Mouse (Mus musculus): ENCODE results near the gene Ctsg.
A peak's percentile ranks its signal among the peaks of the same experiment; 100 is the strongest.
"Not testable (repeated sequence)": the region's sequence is repeated elsewhere in the genome, so short reads cannot be mapped to it uniquely, and the experiment has no call there.

The Ctsg gene

GRCm38 (mm10) chr14:56102386-56102785, at the start of gene Ctsg:
TSS of gene Ctsg (minus strand) at chr14:56102574.
- no peak for DNase-seq (ENCODE audit: low read depth, low spot score)

DNA sequence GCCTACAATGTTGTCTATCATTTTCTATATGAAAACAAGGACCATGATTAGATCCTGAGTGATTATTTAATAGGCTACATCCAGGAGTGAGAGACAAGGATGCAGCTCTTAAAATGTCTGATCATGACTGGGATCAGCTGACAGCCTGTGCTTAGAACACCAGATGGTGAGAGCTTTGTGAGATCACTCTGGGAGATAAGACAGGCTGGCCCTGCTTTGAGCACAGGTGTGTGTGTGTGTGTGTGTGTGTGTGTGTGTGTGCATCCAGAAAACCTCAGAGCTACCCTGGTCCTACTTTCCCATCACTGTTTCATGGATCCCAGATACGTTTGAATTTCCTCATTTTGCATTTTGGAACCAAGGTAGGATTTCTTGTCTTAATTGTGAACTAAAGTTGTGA, 31.3 kb upstream of the Ctsg start:
- DNase-seq (ENCODE audit: low read depth, low spot score) = not testable (repeated sequence)

DNA sequence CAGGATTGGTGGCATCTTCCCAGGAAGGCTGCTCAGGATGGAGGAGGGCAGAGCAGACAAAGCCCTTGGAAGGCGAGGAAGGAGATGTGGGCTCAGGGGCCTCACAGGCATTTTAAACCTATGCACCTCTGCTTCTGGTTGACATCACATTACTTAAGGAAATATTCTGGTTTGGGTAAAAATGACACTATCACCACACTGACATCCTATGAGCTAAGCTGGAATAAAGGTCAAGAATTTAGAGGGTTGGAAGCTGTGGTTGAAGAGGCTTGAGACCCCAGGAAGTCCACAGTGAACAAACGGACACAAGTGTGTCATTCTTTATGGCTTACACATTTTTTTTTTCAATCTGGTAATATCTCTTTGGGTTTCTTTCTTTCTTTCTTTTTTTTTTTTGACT, 30.1 kb upstream of the Ctsg start, which contains the start of gene Gzmd:
Gzmd (minus strand) TSS at position 101 of the 400 bp plus-strand sequence.
- DNase-seq (ENCODE audit: low read depth, low spot score) = not testable (repeated sequence)

GRCm38 (mm10) chr14:56128341-56128740, 26.0 kb upstream of the Ctsg start:
- DNase-seq (ENCODE audit: low read depth, low spot score) = no peak

- no peak for DNase-seq (ENCODE audit: low read depth, low spot score)
Measured at GRCm38 (mm10) chr14:56123516-56123915, 21.1 kb upstream of the Ctsg start.

DNA sequence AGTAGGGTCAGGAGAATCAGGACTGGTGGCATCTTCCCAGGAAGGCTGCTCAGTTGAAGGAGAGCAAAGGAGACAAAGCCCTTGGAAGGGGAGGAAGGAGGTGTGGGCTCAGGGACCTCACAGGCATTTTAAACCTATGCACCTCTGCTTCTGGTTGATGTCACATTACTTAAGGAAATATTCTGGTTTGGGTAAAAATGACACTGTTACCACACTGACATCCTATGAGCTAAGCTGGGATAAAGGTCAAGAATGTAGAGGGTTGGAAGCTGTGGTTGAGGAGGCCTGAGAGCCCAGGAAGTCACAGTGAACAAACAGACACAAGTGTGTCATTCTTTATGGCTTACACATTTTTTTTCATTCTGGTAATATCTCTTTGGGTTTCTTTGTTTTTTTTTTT, 18.2 kb upstream of the Ctsg start, which contains the start of gene Gzme:
Gzme (minus strand) TSS at position 101 of the 400 bp plus-strand sequence.
- no peak for DNase-seq (ENCODE audit: low read depth, low spot score)

DNA sequence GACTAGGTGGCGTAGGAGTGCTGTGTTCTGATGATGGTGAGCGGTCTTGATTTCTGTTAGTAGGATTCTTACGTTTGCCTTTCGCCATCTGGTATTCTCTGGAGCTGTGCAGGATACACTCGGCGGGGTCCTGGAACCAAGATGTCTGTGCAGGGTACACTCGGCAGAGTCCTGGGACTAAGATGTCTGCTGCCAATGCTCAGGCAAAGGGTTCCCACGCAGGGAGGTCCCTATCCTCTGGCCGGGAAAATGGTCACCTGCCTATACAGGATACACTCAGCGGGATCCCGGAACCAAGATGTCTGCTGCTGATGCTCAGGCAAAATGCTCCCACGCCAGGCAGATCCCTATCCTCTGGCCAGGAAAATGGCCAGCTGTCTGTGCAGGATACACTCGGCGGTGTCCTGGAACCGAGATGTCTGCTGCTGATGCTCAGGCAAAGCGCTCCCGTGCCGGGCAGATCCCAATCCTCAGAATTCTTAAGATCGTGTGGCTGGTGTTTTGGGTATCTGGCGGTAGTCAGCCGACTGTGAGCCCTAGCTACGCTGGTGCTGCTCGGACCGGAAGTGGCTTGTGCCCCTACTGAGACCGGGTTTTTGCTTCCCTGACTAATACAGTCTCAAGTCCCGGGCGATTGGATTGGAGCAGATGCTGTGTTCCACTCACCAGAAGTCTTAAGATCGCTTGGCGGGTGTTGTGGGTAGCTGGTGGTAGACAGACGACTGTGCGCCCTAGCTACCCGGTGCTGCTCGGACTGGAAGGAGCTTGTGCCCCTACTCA, 13.3 kb upstream of the Ctsg start:
- DNase-seq (ENCODE audit: low read depth, low spot score) = peak; percentile 70

GRCm38 (mm10) chr14:56105447-56106180, 3.2 kb upstream of the Ctsg start:
- DNase-seq (ENCODE audit: low read depth, low spot score) = no peak

DNA sequence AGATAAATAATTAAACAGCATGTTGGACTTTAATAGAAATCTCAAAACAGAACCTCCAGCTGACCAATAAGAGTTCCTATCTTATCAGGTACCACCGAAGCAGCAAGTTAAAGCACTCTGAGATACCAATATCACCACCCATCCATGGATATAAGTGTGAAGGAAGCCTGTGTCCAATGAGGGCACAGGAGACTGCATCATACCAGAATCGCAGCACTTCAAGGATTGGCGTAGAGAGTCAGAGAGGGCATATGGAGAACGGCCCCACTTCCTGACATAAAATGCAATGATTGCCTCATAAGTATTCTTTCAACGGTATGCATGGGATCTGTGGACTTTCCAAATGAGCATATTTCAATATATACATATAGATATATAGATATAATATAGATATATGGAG, 2.6 kb upstream of the Ctsg start:
- no peak for DNase-seq (ENCODE audit: low read depth, low spot score)

DNA sequence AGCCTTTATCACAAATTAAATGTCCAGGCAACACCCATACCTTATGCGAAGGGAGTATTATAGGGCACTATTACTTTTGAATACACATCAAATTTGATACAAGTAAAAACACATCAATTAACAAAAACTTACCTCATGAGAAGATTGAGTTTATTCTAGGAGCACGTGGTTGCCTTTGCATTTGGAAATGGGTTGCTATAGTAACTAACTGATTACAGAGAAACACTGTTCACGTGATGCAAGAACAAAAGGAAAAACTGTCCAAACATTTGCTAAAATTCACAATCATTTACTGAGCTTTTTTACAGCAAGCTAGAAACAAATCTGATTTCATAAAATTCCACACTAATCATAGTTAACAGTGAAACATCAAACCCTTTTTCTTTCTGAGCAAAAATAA, 1.1 kb upstream of the Ctsg start:
- DNase-seq (ENCODE audit: low read depth, low spot score) = no peak

DNA sequence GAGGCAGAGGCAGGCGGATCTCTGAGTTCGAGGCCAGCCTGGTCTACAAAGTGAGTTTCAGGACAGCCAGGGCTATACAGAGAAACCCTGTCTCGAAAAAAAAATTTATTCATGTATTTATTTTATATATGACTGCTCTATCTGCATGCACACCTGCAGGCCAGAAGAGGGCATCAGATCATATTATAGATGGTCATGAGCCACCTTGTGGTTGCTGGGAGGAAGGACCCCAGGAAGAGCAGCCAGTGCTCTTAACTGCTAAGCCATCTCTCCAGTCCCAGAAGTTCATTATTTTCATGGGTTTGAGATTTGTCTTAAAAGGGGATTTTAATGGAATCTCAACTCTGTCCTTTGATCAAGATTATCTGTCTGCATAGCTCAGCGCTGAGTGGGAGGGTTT, 3.4 kb downstream of the Ctsg start:
- peak; percentile 66 for DNase-seq (ENCODE audit: low read depth, low spot score)

- no peak for DNase-seq (ENCODE audit: low read depth, low spot score)
Measured at GRCm38 (mm10) chr14:56097597-56097996, 4.8 kb downstream of the Ctsg start.

- no peak for DNase-seq (ENCODE audit: low read depth, low spot score)
Measured at GRCm38 (mm10) chr14:56093353-56093752, 9.0 kb downstream of the Ctsg start.

GRCm38 (mm10) chr14:56086711-56087110, 15.7 kb downstream of the Ctsg start:
- no peak for DNase-seq (ENCODE audit: low read depth, low spot score)

GRCm38 (mm10) chr14:56085167-56085566, 17.2 kb downstream of the Ctsg start, which contains the start of gene Mcpt8:
TSS of gene Mcpt8 (minus strand) at chr14:56085273.
- DNase-seq (ENCODE audit: low read depth, low spot score) = no peak

- DNase-seq (ENCODE audit: low read depth, low spot score) = no peak
Measured at GRCm38 (mm10) chr14:56082016-56082415, 20.4 kb downstream of the Ctsg start.

- not testable (repeated sequence) for DNase-seq (ENCODE audit: low read depth, low spot score)
Measured at GRCm38 (mm10) chr14:56062213-56062612, 40.2 kb downstream of the Ctsg start, which contains the start of gene Mcpt4. TSS of gene Mcpt4 (minus strand) at chr14:56062313.

DNA sequence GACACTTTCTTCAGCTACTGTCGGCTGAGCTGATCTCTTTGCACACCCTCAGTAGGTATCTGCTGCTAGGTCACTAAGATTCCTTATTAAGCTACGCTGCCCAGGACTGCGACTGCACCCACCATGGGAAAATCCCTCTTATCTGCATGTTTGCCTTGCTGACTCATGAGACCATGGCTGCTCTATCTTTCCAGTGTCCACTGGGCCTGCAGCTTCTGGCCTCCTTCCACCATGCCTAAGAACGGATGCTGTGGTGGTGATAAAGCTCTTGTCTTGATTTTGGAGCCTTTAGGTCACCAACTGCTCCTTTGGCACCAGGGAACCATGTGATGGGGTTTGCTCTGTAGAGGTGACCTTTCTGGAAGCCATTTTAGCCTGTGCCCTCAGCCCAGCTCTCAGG, 44.7 kb downstream of the Ctsg start:
- no peak for DNase-seq (ENCODE audit: low read depth, low spot score)

GRCm38 (mm10) chr14:56055408-56055807, 47.0 kb downstream of the Ctsg start:
- no peak for DNase-seq (ENCODE audit: low read depth, low spot score)

Data from ES-CJ7 (cell line).